Mouse (Mus musculus): Measurements from ENCODE around the gene Arhgef17.

DNA sequence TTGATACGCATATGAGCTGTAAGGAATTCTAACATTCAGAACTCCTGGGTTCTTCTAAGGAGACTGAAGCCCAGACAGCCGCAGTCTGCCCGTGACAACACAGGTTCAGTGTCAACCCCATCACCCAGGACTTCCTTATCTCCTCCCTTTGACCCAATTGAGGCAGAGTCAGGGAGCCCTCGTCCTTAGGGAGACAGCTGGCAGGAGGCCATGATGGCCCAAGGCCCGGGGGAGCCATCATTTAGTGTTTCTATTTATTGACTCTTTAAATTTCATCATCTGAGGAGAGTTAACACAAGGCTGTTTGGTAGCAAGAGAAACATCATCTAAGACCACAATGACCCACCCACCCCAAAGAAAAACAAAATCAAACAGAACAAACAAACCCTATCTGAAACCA lies 60.0 kb downstream of the Arhgef17 start:
- TF ChIP-seq ZC3H11A (IDR thresholded peaks at IDR 0.05; ENCODE audit: borderline replicate concordance, low read depth, low read length) (no peak), CHD2 (IDR thresholded peaks at IDR 0.05; ENCODE audit: low read depth, low read length) (no peak)
